In the genomic region with DNA sequence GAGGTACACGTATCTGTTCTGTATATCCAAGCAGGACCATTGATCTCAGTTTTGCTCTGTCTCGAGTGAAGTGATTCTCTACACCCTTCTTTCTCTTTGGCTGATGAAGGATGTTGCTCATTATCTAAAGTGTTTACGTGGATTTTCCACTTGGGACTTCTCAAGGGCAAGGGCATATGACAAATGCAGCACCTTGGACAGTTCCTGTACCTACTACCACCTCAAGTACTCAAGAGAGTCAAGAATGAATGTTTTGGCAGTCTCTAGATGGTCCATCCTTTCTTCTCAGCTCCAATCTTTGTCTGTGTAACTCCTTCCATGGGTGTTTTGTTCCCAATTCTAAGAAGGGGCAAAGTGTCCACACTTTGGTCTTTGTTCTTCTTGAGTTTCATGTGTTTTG, we compare ENCODE assay signal across 26 mouse cellular contexts.
DNase-seq lines count a peak whose midpoint lies in the region; ATAC-seq and TF ChIP-seq lines count a peak whose summit lies in the region.
"Had no signal": no experiment of that assay in that cellular context is flagged by ENCODE, and none has a peak within 500 bp of the region (broad histone marks: within the 10 kb centered on the region; RNA-seq: fewer than 3 reads in every experiment).

No protein-coding gene starts in this region.

- no peak overlapping the region for H3K27ac ChIP-seq in lung, embryonic 14.5 days (ENCODE audit: low read depth)
- H3K27ac ChIP-seq in embryonic facial prominence, embryonic 14.5 days (replicated peaks; ENCODE audit: low read depth, low read length): no peak overlapping the region
- H3K27ac ChIP-seq in intestine, postnatal 0 days (ENCODE audit: low read depth, low read length): no peak overlapping the region
- H3K27ac ChIP-seq in hindbrain, embryonic 11.5 days (ENCODE audit: low read depth, low read length): no peak overlapping the region
- H3K27ac ChIP-seq: embryonic facial prominence, embryonic 13.5 days; heart, embryonic 10.5 days; layer of hippocampus, adult 2 months; limb, embryonic 15.5 days; liver, embryonic 15.5 days; macrophage; midbrain, embryonic 10.5 days had no signal

- H3K9me3 ChIP-seq in lung, embryonic 14.5 days (ENCODE audit: low read depth, low read length): no peaks in the 10 kb centered on the region
- H3K9me3 ChIP-seq in embryonic facial prominence, embryonic 14.5 days (ENCODE audit: control insufficient read depth, low read length): no peaks in the 10 kb centered on the region
- H3K9me3 ChIP-seq in intestine, postnatal 0 days (ENCODE audit: control insufficient read depth): no peaks in the 10 kb centered on the region
- H3K9me3 ChIP-seq in hindbrain, embryonic 11.5 days (ENCODE audit: control insufficient read depth, low read length): no peaks in the 10 kb centered on the region
- H3K9me3 ChIP-seq: embryonic facial prominence, embryonic 13.5 days; heart, embryonic 10.5 days; limb, embryonic 15.5 days; liver, embryonic 15.5 days; midbrain, embryonic 10.5 days had no signal

- no peak for TF ChIP-seq CTCF in lung, embryonic 14.5 days (IDR thresholded peaks at IDR 0.05; ENCODE audit: low read depth)
- no peak for TF ChIP-seq CTCF in intestine, postnatal 0 days (IDR thresholded peaks at IDR 0.05; ENCODE audit: low read depth)

- no peaks in the 10 kb centered on the region for H3K36me3 ChIP-seq in lung, embryonic 14.5 days (ENCODE audit: insufficient read depth)
- H3K36me3 ChIP-seq in embryonic facial prominence, embryonic 14.5 days (ENCODE audit: control insufficient read depth, insufficient read depth, low read length): no peaks in the 10 kb centered on the region
- no peaks in the 10 kb centered on the region for H3K36me3 ChIP-seq in intestine, postnatal 0 days (ENCODE audit: control insufficient read depth, insufficient read depth)
- H3K36me3 ChIP-seq in hindbrain, embryonic 11.5 days (ENCODE audit: control insufficient read depth, insufficient read depth, low read length): no peaks in the 10 kb centered on the region
- H3K36me3 ChIP-seq: embryonic facial prominence, embryonic 13.5 days; heart, embryonic 10.5 days; limb, embryonic 15.5 days; liver, embryonic 15.5 days; midbrain, embryonic 10.5 days had no signal

- no peak overlapping the region for H3K4me2 ChIP-seq in lung, embryonic 14.5 days
- H3K4me2 ChIP-seq in embryonic facial prominence, embryonic 14.5 days (ENCODE audit: low read depth, low read length): no peak overlapping the region
- no peak overlapping the region for H3K4me2 ChIP-seq in intestine, postnatal 0 days (replicated peaks; ENCODE audit: low read depth)
- H3K4me2 ChIP-seq in hindbrain, embryonic 11.5 days (replicated peaks; ENCODE audit: low read depth, low read length): no peak overlapping the region
- H3K4me2 ChIP-seq: embryonic facial prominence, embryonic 13.5 days; limb, embryonic 15.5 days; liver, embryonic 15.5 days had no signal

- no peaks in the 10 kb centered on the region for H3K27me3 ChIP-seq in lung, embryonic 14.5 days (ENCODE audit: insufficient read depth, low read length)
- H3K27me3 ChIP-seq in embryonic facial prominence, embryonic 14.5 days (replicated peaks; ENCODE audit: control insufficient read depth, insufficient read depth, low read length): no peaks in the 10 kb centered on the region
- H3K27me3 ChIP-seq in intestine, postnatal 0 days (replicated peaks; ENCODE audit: control insufficient read depth, insufficient read depth, low read length): no peaks in the 10 kb centered on the region
- no peaks in the 10 kb centered on the region for H3K27me3 ChIP-seq in hindbrain, embryonic 11.5 days (ENCODE audit: control insufficient read depth, insufficient read depth, low read length)
- H3K27me3 ChIP-seq: embryonic facial prominence, embryonic 13.5 days; limb, embryonic 15.5 days; liver, embryonic 15.5 days had no signal

- no peak overlapping the region for H3K4me3 ChIP-seq in lung, embryonic 14.5 days (ENCODE audit: low read depth, low read length)
- no peak overlapping the region for H3K4me3 ChIP-seq in embryonic facial prominence, embryonic 14.5 days (ENCODE audit: low read depth, low read length)
- H3K4me3 ChIP-seq in intestine, postnatal 0 days (ENCODE audit: low read depth, low read length): no peak overlapping the region
- H3K4me3 ChIP-seq in hindbrain, embryonic 11.5 days (ENCODE audit: low read depth, low read length): no peak overlapping the region
- H3K4me3 ChIP-seq: embryonic facial prominence, embryonic 13.5 days; heart, embryonic 10.5 days; layer of hippocampus, adult 2 months; limb, embryonic 15.5 days; liver, embryonic 15.5 days; midbrain, embryonic 10.5 days had no signal

- H3K9ac ChIP-seq in lung, embryonic 14.5 days: no peak overlapping the region
- H3K9ac ChIP-seq in embryonic facial prominence, embryonic 14.5 days (ENCODE audit: low read depth, low read length): no peak overlapping the region
- H3K9ac ChIP-seq in intestine, postnatal 0 days (ENCODE audit: low read depth, low read length): no peak overlapping the region
- H3K9ac ChIP-seq in hindbrain, embryonic 11.5 days (ENCODE audit: low read depth, low read length): no peak overlapping the region
- H3K9ac ChIP-seq: embryonic facial prominence, embryonic 13.5 days; limb, embryonic 15.5 days; liver, embryonic 15.5 days had no signal

- WGBS in lung, embryonic 14.5 days: 73% methylated on average over 3 of the region's 3 CpGs
- 72% methylated on average over 3 of the region's 3 CpGs for WGBS in embryonic facial prominence, embryonic 14.5 days
- 87% methylated on average over 3 of the region's 3 CpGs for WGBS in intestine, postnatal 0 days
- 86% methylated on average over 3 of the region's 3 CpGs for WGBS in hindbrain, embryonic 11.5 days

- peak; percentile 71 for DNase-seq in lung, embryonic 14.5 days
- no peak for DNase-seq in lung, adult 18-20 months
- peak; percentile 37 for DNase-seq in R1 (ENCODE audit: low read depth, low spot score)
- DNase-seq in embryonic facial prominence, embryonic 14.5 days (ENCODE audit: low spot score): peak; percentile 44
- no peak for DNase-seq in ovary, postnatal 36 days (ENCODE audit: low spot score)
- DNase-seq in hindbrain, embryonic 11.5 days (ENCODE audit: low spot score): no peak
- DNase-seq: adrenal gland, postnatal 10 days; cerebellum, adult 18-20 months; cerebellum, postnatal 25 days; heart, postnatal 4 days; kidney, adult 18-20 months; kidney, postnatal 25 days; retina, postnatal 1 day had no signal

- ATAC-seq in lung, embryonic 14.5 days (ENCODE audit: insufficient read depth): no peak
- no peak for ATAC-seq in embryonic facial prominence, embryonic 14.5 days (ENCODE audit: low read depth)
- no peak for ATAC-seq in intestine, postnatal 0 days
- no peak for ATAC-seq in hindbrain, embryonic 11.5 days (ENCODE audit: low FRiP score)
- ATAC-seq: activated CD4-positive, CD25-positive, alpha-beta regulatory T cell, adult 4 months; forebrain, embryonic 14.5 days; hindbrain, embryonic 16.5 days; lung, postnatal 0 days; Patski had no signal

- no peaks in the 10 kb centered on the region for H3K4me1 ChIP-seq in lung, embryonic 14.5 days (ENCODE audit: insufficient read depth)
- no peaks in the 10 kb centered on the region for H3K4me1 ChIP-seq in embryonic facial prominence, embryonic 14.5 days (ENCODE audit: control insufficient read depth, insufficient read depth, low read length)
- no peaks in the 10 kb centered on the region for H3K4me1 ChIP-seq in intestine, postnatal 0 days (replicated peaks; ENCODE audit: control insufficient read depth, insufficient read depth, low read length)
- H3K4me1 ChIP-seq in hindbrain, embryonic 11.5 days (replicated peaks; ENCODE audit: control insufficient read depth, insufficient read depth, low read length): no peaks in the 10 kb centered on the region
- H3K4me1 ChIP-seq: embryonic facial prominence, embryonic 13.5 days; heart, embryonic 10.5 days; limb, embryonic 15.5 days; liver, embryonic 15.5 days; midbrain, embryonic 10.5 days had no signal

Comparison
In these comparisons a context has a peak if more than half of its experiments do, and no peak if none do; other contexts are left out.
1. DNase-seq: peak in lung, embryonic 14.5 days (single experiment), R1 (single experiment) and embryonic facial prominence, embryonic 14.5 days (single experiment); none in lung, adult 18-20 months (0 of 2), ovary, postnatal 36 days (single experiment) and hindbrain, embryonic 11.5 days (single experiment).